Mouse (Mus musculus): ENCODE measurements around the gene Nr2e1.

Gene Nr2e1

DNA sequence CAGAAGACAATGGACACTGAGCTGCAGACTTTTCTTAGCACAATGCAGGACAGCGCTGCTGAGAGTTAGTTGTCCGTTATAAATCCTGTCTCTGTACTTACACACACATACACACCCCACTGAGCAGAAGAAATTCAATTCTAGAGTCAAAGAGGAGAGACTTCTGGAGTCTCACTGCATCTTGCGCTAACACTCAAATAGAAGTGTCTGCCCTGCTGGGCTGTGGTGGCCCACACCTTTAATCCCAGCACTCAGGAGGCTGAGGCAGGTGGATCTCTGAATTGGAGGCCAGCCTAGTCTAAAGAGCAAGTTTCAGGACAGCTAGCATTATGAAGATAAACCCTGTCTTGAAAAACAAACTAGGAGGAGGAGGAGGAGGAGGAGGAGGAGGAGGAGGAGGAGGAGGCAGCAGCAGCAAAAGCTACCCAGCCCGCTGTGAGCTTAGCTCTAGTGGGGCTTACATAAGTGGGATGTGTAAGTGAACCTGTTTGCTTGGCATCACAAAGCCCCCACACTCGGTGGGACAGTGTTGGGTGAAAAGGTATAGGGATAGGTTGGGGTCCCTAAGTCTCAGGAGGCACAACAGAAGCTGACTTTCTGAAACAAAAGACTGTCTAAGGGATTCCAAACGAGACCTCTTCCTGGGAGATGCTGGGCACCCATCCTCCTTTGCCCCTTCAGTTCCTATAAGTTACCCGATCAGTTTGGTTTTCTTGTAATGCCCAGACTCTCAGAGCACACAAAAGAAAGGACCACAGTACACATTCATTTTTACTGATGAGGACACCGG, 4.7 kb upstream of the Nr2e1 start:
- no peak for DNase-seq

DNA sequence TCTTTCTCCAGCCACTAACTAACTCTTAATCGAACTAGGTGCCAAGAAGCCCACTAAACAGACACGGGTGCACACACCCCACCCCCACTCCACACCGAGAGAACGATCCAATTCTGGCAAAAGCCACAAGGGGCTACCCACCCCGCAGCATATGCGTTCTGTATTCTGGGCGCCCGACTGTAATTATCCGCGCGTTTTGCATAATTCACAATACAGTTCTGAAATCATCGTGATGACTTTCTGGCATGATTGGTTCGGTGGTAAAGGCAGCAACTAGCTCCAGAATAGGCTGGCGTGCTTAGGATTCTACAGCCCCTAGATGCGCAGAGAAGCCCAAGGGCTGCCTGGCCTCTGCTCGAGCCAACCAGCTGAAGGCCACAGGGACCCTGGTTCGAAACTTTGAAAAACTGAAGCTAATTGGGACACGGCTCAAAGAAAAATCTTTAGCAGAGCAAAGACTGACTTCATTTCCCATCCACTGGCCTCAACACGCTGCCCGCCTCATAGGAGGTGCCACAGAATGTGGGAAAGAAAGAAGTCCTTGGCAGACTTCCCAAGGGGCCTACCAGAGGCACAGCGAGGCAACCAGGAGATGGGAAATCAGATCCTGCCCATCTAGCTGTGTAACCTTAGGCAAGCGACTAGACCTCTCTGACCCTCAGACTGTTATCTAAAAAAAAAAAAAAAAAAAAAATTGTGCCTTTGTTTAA, 2.3 kb upstream of the Nr2e1 start:
- DNase-seq, result no peak

DNA sequence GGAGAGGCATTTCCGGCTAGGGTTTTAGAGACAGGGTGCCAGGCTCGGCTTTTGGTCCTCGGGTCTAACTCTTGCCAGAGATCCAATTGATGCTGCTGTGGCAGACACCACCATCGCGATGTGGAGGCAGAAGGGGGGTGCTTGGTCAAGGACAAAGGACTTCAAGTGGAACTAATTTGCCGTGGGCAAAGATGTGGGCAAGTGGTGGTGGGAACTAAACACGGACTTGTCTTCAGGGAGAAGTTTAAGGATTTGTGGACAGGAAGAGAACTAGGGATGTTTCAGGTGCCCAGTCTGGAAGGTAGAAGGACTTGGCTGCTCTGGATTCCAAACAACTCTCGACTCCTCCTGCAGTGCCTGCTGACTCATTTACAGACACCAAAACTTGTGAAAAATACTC, 1.7 kb upstream of the Nr2e1 start:
- no peak for DNase-seq

DNA sequence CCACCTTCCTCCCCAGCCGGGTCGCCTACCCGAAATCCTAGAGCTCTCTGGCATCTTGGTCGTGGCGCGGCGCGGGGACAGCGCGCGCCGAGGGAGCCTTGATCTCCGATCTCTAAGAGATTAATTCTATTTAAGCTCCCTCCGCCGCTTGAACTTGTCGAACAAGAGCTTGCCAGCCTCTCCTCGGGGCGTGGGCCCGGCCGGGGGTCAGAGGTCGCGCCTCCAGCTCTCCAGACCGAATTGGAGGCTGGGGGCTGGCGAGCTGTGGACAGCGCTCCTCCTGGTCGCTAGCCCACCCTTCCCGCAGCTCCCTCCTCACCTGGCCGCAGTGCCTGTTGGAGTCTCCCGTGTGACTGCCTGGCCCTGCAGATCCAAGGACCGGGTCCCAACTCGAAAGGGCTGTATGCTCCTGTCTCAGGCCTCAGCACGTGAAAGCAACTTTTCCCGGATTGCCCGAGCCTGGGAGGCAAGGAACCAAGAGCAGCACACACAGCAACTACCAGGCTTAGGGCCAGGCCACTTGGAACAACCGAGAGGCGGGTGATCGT, 1.1 kb upstream of the Nr2e1 start:
- no peak for DNase-seq

DNA sequence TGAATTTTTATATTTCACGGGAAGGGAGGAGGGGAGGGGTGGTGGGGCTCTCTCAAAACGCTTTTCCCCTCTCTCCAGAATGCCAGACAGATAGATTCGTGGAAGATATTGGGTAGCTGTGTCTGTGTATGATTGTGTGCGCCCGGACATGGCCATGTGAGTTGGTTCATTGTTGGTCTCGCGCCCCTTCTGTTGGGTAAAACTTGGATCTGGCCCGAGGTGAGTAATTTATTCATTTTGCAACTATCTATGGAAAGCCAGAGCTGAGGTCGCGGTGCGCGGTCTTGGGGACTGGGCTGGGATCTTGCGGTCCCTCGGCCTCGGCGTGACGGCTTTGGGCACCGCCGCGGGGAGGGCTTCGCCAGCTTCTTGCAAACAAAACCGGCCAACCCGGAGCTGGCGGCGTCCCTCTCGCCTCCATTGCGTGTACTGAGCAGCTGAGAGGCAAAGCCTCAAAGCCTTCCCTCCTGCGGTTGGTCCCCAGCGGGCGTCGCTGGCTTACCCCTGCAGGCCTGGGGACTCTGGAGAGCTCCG, 537 bp upstream of the Nr2e1 start:
- DNase-seq, result no peak

DNA sequence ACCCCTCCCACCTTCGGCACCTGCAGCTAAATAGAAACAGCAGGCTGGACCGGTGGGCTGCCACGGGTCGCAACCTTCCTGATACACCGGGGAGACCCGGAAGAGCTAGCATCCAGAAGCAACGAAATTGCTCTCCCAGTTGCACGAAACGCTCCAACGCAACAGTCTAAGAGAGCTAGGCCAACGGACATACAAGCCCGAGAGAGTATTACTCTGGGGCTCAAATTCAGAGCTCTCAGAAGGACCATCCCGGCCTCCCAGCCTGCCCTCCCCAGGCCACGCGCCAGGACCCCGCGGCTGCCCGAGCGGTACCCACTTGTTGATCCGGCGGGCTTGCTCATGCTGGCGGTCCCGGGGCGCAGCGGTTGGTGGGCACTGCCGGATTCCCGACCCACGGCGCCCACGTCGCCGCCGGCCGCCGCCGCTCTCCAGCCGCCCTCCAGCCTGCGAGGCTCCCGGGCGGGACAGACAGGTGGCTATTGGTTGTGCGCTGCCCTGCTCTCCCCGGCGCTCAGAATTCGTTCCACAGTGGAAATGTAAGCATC, 794 bp downstream of the Nr2e1 start:
- no peak for DNase-seq

DNA sequence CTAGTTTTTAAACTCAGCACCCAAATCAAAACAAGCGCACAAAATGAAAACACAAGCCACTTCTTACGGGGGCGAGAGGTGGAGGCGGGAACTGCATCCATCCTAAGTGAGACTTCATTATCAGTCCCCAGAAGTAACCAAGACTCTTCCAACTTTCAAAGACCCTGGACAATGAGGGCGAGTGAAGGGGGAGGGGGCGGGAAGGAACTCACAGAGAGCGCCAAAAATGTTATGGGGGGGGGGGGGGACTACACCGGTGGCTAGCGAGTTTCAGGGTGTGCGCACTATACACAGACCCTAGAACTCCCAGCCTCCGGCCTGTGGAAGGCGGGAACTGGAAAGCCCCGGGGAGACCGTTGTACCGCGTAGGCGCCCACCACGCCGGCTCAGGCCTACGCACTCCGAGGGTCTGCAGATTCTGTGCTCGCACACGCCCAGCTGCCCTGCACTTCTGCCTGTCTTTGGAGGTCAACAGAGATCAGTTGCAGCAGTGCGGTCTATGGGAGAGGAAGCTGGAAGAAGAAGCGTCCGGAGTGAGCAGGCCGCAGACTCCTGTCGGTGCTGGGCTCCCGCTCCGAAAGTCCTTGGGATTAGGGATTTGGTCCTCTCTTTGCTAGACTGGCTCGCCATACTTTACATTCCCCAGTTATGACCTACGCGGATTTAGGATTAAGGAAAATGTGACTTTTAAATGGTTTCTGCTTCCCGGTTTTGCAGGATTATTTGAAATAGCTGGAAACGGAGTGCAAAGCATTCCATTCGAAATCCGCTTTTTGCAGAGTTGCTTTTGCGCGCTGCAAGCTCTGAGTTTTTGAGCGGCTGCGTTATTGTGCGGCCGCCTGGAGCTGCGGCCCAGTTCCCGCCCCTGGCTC, 1.5 kb downstream of the Nr2e1 start:
- DNase-seq, result no peak

DNA sequence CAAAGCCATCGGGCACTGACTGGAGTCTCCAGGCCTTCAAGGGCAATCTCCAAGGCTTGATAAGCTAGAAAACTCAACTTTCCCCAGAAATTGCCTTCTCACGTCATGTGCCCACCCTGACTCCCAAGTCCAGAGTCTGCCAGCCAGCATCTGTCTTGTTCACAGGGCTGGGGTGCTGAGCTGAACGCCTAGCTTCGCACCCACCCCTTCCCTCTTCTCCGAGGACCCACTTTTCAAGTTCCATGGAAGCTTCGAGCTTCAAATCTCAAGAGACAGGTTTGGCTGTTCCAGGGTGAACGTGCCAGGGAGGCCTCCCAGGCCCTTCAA, 2.5 kb downstream of the Nr2e1 start:
- DNase-seq, result no peak

DNA sequence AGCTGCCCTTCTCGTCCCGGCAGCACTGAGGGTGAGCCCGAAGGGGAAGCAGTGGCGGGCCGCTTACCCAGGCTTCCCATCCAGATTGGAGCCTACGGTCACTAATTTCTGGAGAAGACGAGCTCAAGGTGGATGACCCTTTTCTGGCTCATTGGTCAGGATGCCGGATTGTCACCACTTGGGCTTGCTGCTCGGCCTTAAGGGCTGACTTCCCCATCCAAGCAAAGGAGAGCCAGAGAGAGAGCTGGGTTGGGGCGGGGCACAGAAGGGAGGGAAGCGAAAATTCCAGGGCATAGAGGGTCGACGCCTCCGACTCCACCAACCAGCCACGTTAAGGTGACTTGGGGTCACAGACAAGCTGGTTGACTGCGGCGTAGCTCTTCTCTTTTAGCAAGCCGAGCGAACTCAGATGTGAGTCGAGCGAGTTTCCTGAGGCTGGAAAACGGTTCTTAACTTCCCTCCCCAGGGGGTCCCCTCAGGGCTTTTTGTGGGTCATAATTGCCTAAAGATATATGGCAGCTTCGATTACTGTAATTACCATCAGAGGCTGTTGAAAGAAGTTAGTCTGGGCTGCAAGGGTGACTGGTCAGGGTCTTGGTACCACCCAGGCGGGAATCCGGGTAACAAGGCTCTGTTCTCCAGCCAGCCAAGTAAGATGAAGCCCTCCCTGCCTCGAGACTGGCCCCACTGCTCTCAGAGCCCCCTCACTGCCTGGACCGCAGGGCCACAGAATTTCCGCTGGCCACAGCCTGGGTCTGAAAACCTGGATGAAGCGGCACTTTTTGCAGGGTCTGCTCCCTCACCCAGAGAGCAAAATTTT, 3.1 kb downstream of the Nr2e1 start:
- no peak for DNase-seq

DNA sequence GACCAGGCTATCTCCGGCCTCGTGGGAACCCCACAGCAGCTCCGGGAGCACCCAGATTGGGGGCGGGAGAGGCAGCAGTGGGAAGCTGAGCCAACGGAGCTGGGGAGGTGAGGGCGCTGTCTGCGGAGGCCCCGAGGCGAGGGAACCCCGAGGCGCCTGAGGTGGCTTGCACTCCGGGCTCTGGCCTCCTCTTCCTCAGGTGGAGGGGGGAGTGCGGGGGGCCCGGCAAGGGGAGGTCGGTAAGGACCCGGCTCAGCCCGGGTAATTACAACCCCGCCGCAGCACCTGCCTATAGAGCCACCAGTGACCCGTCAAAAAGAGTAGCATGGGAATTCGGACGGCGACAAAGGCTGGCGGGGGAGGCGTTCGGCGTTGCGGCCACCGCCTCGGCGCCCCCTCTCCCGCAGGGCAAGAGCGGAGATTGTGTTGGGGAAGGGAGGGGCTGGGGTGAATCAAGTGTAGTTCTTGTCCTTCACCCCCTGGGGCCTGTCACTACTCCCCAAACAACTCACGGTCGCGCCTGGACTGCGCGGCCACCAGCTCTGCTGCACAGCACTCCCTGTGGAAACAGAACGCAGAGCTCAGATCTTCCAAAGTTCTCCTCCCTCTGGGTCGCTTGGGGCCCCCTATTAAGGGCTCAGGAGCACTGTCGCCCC, 3.8 kb downstream of the Nr2e1 start:
- DNase-seq, result no peak

DNA sequence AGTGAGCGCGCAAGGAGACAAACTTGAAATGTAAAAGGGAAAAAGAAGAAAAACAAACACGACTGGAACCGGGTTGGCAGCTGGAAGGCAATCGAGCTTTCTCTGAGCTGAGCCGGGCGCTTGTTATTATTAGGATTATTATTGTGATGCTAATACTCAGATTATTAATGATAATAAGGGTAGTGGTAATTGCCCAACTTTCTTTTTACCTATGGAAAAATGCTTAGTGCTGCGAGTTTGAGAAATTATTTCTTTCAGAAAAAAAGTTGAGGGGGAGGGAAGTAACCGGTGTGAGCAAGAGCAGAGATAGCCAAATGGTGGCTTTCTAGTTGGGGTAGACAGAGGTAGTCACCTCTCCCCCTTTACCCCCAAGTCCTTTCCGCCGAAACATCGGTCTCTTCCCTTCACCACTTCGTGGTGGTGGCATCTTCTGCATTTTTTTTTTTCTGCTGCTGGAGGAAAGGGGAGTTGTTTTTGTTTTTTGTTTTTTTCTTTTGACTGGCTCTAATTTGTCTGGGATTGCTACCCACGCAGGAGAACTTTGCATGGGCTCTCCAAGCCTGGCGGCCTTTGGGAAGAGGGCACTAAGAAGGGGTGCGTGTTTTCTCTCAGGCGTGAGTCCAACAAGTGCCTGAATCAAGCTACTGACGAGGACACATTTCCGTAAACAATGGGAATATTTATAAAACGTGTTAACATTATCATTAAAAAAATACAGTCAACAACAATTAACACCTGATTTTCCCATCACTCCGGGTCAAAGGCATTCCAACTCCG, 4.5 kb downstream of the Nr2e1 start:
- no peak for DNase-seq

DNA sequence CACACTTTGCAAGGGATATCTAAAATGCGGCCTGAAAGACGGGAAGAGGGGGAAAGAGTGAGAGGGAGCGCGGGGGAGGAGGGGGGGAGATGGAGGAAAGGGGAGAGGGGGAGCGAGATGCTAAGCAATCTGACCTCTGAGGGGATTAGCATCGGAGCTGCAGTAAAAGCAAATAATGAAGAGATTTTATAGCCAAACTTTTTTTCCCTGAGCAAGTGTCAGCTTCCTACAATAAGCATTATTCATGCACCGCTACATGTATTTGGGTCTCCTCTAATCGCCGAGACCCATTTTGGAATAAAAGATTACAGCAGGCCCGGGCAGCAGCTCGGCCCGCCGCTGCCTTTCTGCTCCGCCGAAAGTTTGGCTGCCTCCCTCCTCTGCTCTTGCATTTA, 5.2 kb downstream of the Nr2e1 start:
- no peak for DNase-seq

DNA sequence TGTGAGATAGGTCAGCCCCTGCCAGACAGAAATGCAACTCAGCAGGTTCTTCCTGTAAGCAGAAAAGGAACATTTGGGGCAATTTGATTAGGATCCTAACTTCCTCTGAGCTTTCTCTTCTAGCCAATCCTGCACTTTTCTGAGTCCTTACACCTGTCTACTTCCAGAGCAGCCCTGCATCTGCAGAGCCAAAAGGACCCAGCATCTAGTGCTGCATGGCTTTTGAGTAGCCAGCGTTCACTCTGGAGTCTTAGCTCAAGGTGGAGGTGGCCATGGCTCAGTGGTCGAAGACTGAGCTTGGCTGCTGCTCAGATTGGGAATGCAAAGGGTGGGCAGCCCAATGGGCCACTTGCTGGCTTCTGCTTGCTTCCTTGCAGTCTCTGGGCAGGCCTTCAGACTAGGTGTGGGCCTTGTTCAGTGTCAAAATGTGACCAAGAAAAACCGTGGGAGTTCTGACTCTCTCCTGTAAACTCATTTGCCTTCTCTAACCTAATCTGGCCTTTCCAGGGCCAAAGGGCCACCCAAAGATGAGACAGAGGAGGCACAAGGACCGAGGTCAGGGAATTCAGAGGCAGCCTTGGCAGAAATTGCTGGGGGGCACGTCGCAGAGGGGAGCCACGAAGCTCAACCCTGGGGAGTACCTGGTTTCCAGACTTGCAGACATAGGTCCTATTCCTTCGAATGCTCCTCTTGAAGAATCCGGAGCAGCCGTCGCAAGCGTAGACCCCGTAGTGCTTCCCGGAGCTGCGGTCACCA, 5.7 kb downstream of the Nr2e1 start:
- DNase-seq, result no peak

DNA sequence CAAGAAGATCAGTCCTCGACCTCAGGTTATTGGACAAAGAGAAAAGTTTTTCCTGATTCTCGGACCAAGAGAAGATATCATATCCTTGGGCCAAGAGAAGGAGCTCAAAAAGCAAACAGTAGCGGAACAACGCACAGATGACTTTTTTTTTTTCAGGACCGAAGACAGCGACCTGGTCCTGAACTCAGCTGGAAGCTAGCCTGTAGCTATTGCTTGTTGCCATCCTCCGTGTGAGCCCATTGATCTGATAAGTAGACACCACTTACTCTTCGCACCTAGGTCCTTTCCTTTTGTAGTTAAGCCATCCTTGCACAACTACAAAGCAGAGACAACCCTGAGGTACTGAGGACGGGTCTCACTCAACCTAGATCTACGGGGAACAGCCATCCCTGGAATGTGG, 8.8 kb downstream of the Nr2e1 start:
- DNase-seq, result no peak

DNA sequence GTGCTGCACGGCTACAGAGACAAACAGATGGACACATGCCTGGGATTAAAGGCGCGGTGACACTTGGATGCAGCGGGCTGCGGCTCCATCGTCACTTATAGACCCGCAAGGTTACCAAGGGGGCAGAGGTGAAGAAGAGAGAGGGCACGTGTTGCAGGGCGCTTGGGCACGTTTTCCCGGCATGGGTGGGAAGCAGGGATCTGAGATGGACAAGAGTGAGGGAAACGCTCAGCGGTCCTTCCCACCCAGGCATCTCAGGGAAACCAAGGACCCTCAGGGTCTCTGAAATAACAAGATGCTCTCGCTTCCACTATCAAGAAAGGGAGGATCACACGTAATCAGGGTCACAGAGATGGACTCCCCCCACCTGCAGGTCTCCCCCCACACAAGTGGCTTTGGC, 10.5 kb downstream of the Nr2e1 start:
- DNase-seq, result no peak

DNA sequence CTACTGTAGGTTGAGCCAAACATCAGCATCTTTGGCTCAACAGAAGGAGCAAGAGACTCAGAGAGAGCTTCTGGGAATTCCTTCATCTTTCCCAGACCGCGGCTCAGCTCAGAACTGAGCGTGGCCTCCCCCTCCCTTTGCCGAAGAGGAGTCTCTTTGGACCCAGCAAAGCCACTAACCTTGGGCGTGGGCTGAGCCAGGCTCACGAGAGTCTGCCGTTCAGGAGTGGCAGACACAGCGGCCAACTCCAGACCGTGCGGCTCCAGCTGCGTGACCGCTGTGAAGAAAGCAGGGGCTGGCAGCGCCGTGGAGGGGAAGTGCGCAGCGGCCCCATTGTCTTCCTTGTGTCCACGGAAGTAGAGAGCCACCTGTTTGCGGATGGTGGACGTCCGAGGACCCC, 10.9 kb downstream of the Nr2e1 start:
- DNase-seq, result no peak

DNA sequence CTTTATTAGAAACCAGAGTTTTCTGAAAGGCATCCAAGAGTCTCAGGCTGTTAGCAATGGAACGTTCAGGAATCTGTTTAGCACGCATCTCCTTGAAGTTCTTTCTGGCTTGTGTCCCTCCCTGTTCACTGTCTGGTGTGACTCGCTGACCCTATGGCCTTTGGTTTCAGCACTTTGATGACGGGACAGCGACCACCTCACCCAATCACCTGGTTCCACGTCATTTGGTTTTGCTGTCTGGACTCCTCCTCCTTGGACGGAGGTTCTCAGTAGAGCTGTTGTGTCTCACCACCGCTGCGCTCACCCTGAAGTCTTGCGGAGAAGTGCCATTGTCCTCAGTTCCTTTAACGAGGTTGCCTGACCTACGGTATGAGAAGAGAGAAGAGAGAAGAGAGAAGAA, 21.2 kb downstream of the Nr2e1 start:
- DNase-seq, result peak in 1 of 2 experiments; percentile 46

DNA sequence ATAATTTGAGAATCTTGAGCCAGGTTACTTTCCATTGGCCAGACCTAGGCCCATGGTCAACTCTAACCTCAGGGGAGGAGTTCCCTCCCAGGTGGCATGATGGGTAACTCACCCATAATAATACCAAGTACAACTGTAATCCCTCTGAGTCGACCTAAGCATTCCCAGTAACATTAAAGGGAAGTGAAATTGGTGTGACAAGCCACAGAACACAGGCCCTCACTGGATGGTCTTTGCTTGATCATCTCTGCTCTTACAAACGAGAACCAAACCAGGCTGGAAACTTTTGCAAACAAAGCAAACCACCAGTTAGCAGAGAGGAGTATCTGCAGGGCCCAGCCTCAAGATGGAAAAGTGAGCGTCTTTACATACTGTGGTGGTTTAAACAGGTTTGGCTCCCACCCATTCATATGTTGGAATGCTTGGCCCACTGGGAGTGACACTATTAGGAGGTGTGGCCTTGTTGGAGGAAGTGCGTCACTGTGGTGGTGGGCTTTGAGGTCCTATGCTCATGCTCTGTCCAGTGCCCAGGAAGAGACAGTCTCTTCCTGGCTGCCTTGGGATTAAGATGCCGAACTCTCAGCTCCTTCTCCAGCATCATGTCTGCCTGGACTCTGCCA, 23.7 kb downstream of the Nr2e1 start:
- DNase-seq, result no peak

DNA sequence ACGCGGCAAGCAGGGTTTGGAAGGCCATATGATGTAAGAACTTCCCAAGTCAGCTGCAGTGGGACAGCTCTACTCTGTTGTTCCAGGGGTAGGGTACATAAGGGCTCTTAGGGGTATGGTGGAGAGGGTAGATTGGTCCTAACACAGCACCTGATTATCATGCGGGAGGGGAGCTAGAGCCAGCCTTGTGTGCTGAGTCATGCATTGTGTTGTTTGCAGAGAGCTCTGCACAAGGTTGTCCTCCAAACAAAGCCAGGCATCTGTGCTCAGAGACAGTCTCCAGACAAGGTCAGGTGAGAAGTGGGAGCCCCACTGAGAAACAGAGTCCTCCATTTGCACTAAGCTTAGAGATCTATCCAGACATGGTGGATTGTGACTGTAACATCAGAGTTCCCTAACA, 36.9 kb downstream of the Nr2e1 start:
- DNase-seq, result no peak
